Mouse (Mus musculus): ENCODE measurements around the gene Taar6.

Gene Taar6

DNA sequence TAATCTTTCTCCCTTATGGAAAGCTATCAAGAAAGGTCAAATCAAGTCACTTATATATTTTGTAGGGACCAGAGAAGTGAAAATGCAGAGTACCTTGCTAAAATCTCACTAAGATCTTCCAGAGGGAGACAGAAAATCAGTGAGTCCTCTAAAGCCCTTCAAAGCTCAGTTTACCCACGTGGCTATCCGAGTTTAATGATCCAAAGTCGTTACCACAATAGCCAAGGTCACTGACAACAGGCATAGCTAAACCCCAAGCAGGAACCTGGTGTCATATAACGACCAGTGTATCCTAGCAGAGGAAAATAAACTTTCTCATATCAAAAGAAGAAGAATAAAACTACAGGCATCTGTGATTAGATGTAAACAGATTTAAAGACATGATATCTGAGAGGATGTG, 47.8 kb downstream of the Taar6 start:
- DNase-seq (ENCODE audit: low read depth, low spot score): no peak
